Mouse (Mus musculus) R1 (cell line): ENCODE results near the gene Milr1.
"Not testable (repeated sequence)": the region's sequence is repeated elsewhere in the genome, so short reads cannot be mapped to it uniquely, and the experiment has no call there.

Experiments
- DNase-seq: peaks from one replicate; pipeline ENCODE4 v3.0.0-alpha.2; 2018; ENCODE audit warnings: low read depth, low spot score

The Milr1 gene

DNA sequence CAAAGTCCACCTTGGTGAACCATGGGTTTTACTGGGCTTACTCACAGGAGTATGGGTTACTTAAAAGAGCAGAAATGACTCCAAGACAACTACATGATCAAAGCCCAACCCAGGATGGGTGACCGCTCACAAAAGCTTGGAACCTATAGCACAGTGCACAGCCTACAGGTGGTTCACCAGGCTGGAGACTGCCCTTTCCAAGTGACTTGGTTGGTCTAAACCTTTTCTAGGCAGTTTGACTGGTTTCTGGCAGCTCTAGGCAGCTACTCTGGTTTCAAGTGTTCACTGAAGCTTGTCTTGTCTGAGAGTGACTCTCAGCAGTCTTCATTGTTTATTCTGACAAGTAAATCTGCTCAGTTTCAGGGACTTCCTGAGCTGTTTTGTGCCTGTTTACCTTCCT lies 21.4 kb upstream of the Milr1 start:
- peak; percentile 44 for DNase-seq

DNA sequence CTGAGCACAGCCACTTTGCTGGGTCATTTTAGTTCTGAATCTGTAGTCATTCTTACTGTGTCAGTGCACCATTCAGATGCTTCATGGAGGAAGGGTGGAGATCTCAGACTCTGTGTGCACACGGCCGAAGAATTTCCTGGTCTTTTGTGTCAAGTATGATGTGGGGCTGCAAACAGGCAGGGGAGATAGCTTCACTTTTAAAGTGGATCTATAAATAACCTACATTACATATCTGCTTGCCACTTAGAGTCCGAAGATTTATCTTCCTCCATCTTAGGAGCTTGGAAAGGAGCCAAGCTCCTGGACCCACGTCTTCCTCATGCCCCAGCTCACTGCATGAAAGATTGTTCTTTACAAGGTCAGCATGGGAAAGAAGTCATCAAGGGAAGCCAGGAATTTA lies 20.3 kb upstream of the Milr1 start:
- DNase-seq, result no peak

DNA sequence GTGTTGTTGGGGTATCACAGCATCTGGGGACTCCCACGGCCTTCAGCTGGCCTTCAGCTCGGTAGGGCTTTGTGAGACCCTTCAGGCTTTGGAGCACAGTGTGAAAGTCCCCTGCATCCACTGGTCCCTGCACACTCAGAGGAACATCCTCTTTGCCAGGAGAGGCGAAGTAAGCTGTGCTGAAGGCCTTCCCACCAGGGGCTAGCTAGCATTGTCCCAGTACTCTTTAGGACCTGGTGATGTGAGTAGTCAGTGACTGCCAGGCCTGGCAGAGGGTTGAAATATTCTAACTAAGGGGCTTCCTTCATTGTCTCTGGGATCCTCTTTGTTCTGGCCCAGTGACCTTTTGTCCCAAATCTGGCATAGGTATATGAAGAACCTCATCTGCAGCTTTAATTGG lies 14.4 kb upstream of the Milr1 start:
- no peak for DNase-seq

DNA sequence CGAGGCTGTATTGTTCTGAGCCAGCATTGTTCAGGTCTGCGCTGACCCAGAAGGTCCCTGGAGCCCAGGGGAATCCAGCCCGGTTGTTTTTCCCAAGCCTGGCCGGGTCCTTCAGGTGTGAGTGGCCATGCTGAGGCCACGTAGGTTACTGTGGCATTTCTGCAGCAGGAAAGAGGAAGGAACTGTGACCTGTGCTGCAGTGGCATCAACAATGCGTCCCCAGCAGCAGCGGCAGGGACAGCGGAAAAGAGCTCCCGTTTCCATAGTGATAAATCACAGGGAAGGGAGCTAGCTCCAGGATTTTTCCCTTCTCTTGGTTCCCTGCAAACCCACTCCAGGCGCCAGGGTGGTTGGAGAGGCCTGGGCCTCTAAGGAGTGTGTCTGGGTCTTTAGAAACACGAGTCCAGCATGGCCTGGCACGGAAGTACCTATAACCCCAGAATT lies 13.8 kb upstream of the Milr1 start:
- peak; percentile 28 for DNase-seq

DNA sequence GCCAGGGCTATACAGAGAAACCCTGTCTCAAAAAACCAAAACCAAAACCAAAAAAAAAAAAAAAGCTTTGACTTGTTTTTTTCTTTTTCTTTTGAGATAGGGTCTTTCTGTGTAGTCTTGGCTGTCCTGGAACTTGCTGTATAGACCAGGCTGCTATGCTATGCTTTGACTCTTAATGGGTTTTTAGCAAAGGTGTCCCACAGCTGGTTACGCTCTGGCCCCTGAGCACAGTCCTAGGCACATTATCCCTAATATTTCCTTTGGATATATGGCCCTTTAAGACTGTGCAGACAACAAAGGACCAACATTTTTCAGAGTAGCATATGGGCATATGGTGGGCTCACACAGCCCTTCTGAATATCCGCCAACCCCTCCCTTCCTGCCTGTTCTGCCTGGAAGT lies 11.9 kb upstream of the Milr1 start:
- no peak for DNase-seq

DNA sequence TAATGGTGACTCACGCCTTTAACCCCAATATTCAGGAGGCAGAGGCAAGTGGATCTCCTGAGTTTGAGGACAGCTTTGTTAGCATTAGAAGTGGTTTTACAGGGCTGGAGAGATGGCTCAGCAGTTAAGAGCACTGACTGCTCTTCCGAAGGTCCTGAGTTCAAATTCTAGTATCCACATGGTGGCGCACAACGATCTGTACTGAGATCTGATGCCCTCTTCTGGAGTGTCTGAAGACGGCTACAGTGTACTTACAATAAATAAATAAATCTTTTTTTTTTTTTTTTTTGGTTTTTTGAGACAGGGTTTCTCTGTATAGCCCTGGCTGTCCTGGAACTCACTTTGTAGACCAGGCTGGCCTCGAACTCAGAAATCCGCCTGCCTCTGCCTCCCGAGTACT lies 10.3 kb upstream of the Milr1 start:
- DNase-seq, result not testable (repeated sequence)

DNA sequence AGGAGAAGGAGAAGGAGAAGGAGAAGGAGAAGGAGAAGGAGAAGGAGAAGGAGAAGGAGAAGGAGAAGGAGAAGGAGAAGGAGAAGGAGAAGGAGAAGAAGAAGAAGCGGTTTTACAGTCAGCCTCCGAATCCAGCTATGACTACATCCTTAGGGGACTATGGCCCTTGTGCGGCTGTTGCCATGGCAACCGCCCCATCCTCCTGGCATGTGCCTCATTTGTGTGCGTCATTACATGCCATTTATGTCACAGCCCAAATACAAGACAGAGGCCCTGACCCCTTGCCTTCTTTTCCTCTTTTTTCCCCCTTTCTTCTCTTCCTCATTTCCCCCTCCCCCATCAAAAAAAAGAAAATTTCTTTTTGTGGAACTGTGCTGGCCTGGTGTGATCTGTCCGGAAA lies 9.8 kb upstream of the Milr1 start:
- peak; percentile 59 for DNase-seq

DNA sequence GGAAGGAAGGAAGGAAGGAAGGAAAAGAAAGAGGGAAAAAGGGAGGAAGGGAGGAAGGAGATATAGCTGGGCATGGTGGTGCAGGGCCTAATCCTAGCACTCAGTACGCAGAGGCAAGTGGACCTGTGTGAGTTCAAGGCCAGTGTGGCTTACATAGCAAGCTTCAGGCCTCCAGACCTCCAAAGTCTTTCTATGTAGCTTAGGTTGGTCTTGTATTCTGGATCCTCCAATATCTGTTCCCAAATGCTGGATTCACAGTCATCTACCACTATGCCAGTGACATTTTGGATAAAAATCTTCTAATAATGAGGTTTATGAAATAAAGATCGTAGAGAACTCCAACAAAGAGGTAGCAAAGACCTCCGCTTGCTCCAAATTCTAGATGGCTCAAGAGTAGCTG lies 9.2 kb upstream of the Milr1 start:
- no peak for DNase-seq

DNA sequence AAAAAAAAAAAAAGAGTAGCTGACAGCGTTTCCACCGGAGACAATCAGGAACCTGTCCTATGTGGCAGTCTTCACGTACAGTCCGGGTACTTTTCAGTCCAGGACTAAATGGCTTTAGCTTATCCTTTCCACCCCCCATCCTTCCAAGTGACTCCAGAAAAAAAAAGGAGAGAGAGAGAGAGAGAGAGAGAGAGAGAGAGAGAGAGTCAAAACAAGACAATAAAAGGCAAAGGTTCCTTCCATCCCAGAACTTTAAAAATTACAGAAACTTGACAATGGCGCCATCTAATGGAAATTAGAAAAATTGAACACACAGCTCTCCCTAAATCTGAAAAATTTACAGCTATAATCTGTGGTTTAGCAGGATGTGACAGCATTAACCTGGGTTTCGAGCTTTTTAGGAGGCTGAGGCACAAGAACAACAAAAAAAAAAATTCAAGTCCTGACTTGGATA lies 8.6 kb upstream of the Milr1 start:
- DNase-seq, result peak; percentile 63

DNA sequence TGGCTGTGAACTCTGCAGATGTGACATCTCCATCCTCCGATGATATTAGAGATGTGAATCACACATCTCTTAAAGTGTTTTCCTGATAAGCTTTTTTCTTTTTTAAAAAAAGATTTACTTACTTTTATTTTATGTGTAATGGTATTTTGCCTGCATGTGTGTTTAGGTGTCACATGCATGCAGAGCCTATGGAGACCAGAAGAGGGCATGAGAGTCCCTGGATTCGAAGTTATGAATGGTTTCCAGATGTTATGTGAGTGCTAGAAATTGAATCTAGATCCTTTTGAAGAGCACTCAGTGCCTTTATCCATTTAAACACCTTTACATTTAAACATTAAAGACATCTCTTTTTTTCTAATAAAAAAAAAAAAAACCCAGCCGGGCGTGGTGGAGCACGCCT lies 6.1 kb upstream of the Milr1 start:
- peak; percentile 26 for DNase-seq

DNA sequence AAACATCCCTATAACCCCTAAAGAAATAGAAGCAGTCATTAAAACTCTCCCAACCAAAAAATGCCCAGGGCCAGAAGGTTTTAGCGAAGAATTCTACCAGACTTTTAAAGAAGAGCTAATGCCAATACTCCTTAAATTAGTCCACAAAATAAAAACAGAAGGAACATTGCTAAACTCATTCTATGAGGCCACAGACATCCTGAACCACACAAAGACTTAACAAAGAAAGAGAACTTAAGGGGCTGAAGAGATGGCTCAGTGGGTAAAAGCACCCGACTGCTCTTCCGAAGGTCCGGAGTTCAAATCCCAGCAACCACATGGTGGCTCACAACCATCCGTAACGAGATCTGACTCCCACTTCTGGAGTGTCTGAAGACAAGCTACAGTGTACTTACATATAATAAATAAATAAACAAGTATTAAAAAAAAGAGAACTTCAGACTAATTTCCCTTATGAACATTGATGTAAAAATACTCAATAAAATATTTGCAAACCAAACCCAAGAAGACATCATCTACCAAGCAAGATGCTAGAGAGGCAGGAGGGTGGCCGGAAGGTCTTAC lies 1.4 kb upstream of the Milr1 start:
- DNase-seq, result not testable (repeated sequence)

DNA sequence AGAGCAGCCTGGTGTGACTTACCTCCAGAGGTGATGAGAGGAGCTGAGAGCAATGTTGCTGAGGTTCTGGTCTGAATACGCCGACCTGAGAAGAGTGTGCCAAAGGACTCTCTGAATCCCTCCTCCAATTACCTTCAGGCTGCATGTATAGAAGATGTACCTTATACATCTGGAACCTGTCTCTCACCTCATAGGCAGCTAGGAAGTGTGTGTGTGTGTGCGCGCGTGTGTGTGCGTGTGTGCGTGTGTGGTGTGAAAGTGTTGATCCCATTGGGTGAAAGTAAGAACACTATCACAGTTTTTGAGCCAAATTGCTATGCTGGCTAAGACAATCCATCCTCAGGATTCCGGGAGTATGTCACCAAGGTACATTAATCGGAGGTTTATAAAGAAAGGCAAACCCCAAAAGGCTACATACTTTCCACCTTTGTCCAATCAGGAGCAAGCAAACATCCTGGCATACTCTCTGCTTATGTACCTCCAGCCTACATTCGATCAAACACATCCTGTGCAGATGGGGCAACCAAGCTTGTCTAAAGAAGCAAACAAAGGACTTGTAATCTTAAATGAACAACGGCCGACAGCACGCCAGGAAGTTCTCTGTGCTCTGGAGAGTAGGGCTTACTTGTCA lies 790 bp upstream of the Milr1 start, which contains the start of gene Pecam1:
Gene Pecam1, minus strand, starts transcription at position 508 of the 631 bp plus-strand sequence.
- peak; percentile 16 for DNase-seq

DNA sequence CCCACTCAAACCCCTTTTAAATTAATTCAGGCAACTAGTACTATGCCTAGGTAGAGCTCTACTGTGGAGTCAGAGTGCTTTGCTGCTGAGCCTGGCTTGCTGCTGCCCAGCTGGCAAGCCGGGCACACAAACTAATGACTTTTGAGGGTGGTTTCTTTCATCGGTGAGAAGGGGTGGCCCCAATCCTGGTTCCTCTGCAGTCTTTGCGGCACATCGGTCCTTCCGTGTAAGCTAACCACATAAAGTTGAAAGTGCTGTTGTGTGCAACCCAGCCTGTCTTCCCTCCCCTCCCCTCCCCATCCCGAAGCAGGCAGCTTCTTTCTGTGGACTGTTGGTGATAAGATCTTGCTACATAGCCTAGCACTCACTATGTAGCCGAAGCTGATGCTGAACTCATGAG lies 1.1 kb downstream of the Milr1 start:
- no peak for DNase-seq

DNA sequence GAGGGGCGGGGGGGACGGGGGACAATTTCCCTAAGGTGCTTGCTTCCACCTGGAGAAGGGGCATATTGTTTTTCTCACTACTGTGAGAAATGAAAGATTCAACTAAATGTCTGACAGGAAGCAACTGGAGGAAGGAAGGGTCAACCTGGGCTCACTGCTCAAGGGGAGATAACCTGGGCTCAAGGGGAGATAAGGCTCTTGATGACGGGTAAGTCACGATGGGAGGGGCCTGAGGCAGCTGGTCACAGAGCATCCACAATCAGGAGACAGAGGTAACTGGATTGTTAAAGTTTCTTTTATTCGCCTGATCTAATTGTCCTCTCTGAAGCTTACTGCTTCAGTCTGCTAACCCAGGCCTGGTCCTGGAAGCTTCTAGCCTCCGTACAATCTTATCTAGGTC lies 2.3 kb downstream of the Milr1 start:
- no peak for DNase-seq

DNA sequence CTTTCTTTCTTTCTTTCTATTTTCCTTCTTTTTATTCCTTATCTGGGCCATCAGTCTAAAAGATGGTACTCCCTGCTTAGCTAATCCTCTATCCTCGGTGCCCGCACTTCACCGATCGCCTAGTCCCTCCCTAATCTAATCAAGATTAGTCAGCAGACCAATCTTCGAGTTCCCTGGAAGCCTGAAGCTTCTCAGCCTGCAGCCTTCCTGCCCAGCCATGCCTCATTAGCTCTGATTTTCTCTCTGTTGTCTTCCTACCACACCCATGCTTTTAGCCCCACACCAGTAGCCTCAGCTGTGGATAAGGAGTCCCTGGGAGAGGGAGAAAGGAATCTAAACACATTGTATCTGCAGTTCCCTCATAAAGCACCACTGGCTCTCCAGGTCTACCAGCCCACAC lies 4.6 kb downstream of the Milr1 start:
- no peak for DNase-seq

DNA sequence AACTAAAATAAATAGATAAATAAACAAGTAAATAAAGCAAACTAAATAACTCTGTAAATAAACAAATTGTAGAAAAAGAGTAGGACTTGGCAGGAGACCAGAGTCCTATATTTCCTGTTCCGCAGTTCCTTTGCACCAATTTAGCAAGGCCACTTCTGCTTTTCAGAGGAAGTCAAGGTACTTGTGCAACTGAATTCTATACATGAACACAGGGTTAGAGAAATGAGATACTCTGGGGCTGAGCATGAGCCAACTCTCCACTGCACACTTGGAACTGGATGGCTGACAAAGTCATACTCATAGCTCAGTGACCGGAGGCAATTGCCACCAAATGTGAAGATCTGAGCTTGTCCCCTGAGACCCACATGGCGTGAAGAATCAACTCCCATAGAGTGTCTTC lies 8.0 kb downstream of the Milr1 start:
- DNase-seq, result no peak

DNA sequence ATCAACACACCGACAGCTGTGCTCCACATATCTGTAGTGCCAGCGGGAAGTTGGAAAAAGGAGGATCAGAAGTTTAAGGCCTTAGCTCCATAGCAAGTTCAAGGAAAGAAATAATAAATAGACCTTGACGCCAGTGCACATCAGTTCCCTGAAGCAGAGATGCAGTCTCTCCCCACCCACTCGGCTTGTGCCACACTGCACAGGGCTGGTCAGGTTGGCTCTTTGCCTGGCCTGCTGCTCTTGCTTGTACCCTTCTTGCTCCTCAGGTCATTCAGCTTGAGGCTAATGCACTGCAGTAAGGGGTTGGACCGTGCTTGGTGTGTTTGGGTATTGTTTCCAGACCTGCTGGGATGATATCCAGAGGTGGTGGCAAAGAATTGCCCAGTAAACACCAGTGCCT lies 9.5 kb downstream of the Milr1 start:
- DNase-seq, result no peak

DNA sequence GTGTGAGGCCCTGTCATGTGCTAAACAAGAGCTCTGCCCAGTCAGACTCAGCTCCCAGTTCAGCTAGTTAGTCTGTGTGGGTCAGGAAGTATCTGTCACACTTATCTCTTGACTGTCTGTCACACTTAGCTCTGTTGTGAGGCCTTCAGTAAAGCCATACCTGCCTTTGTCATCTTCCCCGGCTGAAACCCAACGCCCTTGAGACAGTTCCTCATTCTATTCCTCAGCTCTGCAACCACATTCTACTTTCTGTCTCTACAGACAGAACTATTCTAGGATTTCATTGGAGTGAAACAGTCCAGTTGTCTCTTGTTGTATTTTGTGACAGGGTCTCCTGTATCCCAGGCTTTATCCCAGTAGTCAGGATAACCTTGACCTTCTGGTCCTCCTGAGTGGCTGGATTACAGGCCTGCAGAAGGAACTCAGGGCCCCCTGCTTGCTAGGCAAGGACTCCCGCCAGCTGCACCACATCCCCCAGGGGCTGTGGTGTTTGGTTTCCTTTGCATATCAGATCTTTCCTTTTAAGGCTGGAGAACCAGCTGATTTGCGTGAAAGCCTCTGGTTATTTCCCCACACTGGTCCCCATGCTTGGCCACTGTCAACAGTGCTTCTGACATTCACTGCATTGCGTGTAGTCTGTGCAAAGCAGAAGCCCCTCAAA lies 11.2 kb downstream of the Milr1 start:
- peak; percentile 75 for DNase-seq

DNA sequence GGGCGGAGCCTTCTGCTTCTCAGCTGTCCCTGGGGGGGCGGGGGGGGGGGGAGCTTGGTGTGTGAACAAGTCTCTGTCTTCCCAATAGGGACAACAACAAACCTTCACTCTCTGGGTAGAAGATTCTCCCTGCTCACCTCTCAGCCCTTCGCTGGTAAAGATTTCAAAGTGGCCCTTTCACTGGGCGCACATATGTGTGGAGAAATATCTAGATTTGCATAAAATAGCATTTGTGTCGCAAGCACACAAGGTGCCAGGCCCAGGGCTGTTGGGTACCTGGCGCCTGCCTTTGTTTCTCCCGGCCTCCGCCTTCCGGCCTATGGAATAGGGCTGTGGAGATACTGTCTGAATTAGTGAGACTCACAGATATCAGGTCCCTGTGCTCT lies 11.8 kb downstream of the Milr1 start:
- DNase-seq, result no peak

DNA sequence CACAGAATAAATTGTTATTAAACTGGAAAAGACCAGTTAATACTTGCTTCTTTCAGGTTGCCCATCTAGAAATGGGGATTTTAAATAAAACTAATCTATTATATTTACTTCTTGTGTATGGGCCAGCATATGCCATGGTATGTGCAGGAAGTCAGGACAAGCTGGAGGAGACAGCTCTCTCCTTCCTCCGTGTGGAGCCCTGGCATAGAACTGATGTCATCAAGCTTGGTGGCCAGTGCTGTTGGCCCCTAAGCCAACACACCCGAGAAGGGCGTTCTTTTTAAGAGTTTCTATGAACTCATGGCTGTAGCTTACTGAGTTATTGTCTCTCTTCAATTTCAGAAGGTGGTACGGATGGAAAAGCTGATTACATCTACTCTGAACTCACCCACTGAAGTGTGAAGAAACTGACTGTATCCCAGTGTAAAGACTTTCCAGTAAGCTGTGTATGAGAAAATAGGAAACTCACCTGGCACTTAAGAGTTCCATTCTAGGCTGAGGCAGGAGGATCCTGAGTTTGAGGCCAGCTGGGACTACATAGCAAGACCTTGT lies 15.7 kb downstream of the Milr1 start:
- no peak for DNase-seq

DNA sequence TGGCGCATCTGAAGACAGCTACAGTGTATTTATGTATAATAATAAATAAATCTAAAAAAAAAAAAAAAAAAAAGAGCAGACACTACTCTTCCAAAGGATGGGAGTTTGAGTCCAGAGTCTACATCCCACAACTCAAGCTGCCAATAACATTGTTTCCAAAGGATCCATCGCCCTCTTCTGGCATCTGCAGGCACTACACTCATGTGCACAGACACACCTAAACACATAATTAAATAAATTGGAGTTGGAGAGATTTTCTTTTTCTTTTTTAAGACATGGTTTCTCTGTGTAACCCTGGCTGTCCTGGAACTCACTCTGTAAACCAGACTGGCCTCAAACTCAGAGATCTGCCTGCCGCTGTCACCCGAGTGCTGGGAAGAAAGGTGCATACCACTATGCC lies 16.5 kb downstream of the Milr1 start:
- peak; percentile 67 for DNase-seq

DNA sequence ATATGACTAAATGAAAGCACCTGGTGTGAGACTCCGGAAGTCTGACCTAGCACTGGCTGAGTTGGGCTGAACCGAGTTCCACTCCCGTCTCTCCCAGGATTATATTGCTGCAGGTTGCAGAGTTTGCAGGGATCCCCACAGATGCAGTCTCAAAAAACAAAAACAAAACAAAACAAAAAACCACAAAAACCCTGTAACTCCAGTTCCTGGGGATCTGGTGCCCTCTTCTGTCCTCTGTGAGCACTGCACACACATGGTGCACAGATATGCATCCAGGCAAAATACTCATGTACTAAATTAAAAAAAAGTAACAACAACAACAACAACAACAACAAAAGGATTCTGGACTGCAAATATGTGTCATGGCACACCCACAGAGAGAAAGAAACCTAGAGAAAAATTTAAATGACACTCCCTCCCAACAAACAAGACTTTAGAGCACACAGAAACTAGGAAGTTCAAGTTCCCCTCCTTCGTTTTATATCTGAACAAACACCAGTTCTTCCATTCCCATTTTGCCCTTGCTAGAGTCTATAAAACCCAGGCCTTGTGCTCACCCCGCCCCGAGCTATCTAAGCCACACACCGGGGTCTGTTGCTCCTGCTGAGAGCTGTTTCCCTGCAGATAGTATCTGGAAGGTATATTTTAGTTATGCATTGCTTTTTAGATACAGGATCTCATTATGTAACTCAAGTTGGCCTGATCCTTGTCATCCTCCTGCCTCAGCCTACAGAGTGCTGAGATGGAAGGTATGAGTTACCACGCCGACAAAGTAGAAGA lies 19.4 kb downstream of the Milr1 start:
- DNase-seq, result peak; percentile 54
